Mouse (Mus musculus) neural tube, embryonic 12.5 days (tissue): ENCODE measurements around the gene Lrrc19. TPM values are rescaled to one million over a fixed set of nuclear protein-coding genes. Genes with fewer than 3 reads are reported as not detected.
A peak's percentile ranks its signal among the peaks of the same experiment; 100 is the strongest.

Experiments used
- ATAC-seq: fragments of 200-750 bp; cut with Nextera tagmentation; 2 replicates; pipeline ENCODE4 v1.8.0; 2017; ENCODE audit warnings: low read depth, mild to moderate bottlenecking, moderate TSS enrichment, moderate library complexity; ENCODE audit not compliant: low FRiP score
- H3K27ac ChIP-seq: fragments of 300-500 bp; sonication (generic); 2 replicates; pipeline ENCODE4 v1.5.1; 2016
- H3K27me3 ChIP-seq: fragments of 300-500 bp; sonication (generic); replicated peaks from 2 replicates; pipeline ENCODE4 v1.6.1; 2016; ENCODE audit warnings: mild to moderate bottlenecking
- H3K36me3 ChIP-seq: fragments of 300-500 bp; sonication (generic); 2 replicates; pipeline ENCODE4 v1.6.1; 2016; ENCODE audit warnings: mild to moderate bottlenecking
- H3K4me1 ChIP-seq: fragments of 300-500 bp; sonication (generic); 2 replicates; pipeline ENCODE4 v1.6.1; 2016
- H3K4me2 ChIP-seq: fragments of 300-500 bp; sonication (generic); replicated peaks from 2 replicates; pipeline ENCODE4 v1.6.1; 2016; ENCODE audit warnings: mild to moderate bottlenecking
- H3K4me3 ChIP-seq: fragments of 300-500 bp; sonication (generic); 2 replicates; pipeline ENCODE4 v1.5.1; 2016
- H3K9ac ChIP-seq: fragments of 300-500 bp; sonication (generic); 2 replicates; pipeline ENCODE4 v1.6.1; 2016; ENCODE audit warnings: mild to moderate bottlenecking
- H3K9me3 ChIP-seq: fragments of 300-500 bp; sonication (generic); 2 replicates; pipeline ENCODE4 v1.6.1; 2016; ENCODE audit warnings: mild to moderate bottlenecking
- WGBS: fragments of 180-500 bp; shearing (Covaris S2); methylation state at CpG from one replicate; pipeline ENCODE4 v1.1.7; 2016; 5-methylcytosine and 5-hydroxymethylcytosine counted together
- polyA plus RNA-seq: library from polyadenylated mRNA; unstranded; fragments of >200 nt; fragmentation: Nextera tagmentation; extraction: Ambion mirVana; gene quantifications from 2 replicates; pipeline ENCODE4 v1.2.1, GENCODE M21; 2016

Gene Lrrc19
- polyA plus RNA-seq, 1 experiment from 2014 or later = 0.82 TPM

DNA sequence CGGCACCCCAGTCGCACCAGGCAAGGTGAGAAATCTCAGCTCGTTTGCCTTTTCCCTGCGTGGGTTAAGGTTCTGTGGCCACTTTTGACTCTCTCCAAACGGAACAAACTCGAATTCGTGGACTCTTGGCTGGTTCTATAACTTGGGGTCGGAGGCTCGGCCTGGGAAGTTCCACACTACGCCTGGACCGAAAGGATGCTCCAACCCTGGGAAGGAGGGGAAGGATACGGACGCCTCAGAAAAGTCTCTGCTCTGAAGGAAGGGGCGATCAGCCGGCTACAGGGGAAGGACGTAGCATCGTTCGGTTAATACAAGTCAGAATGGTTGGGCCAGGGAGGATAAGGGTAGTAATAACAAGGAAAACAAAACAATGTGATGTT, 35.3 kb downstream of the Lrrc19 start:
- H3K36me3 ChIP-seq = no peaks in the 10 kb centered on the region
- peak overlapping the region; percentile 61 for H3K4me2 ChIP-seq
- peak overlapping the region; percentile 67 for H3K9ac ChIP-seq
- ATAC-seq = peak; percentile 72
- H3K9me3 ChIP-seq = no peaks in the 10 kb centered on the region
- under 1% methylated on average over 18 of the region's 18 CpGs for WGBS
- no peaks in the 10 kb centered on the region for H3K27me3 ChIP-seq
- peak overlapping the region; percentile 54 for H3K4me3 ChIP-seq
- 0 out of 2 replicates have a peak overlapping the region, but pooled peaks have one; percentile 37 for H3K27ac ChIP-seq
- H3K4me1 ChIP-seq = peaks cover 10% of the 10 kb centered on the region

DNA sequence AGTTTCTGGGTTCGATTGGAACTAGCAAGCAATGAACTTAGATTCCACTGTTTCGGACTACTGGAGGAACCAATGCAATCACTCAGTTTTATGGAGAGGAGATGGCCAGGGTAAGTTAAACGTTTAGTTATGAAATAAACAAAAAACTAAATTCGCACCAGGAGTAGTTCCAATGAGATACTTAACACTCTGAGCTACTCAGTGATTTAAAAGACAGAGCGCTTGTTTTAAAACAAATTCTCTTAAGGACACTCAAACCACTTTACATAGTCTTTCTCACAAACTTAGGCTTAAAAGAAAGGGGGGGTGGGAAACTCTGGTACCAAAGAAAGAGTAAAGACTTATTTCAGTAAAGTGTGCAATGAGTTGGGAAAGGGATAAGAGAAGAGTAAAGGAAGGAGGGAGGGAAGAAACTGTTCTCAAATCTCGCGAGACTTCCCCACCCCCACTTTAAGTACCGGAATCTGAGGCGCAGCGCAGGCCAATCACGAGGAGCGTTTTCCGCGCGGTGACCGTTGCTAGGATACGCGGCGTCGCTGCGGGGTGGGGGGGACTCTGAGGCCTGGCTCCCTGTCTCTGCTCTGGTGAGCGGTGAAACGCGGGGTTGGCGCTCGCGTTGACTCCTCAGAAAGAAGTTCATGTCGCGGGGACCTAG, 35.8 kb downstream of the Lrrc19 start, which contains the start of gene Ift74:
Gene Ift74 (plus strand): TSS at position 520 of the 655 bp plus-strand sequence.
- no peaks in the 10 kb centered on the region for H3K27me3 ChIP-seq
- ATAC-seq = peak; percentile 100
- 3% methylated on average over 29 of the region's 29 CpGs for WGBS
- H3K27ac ChIP-seq = 0 out of 2 replicates have a peak within 1 kb of the TSS, but pooled peaks have one; percentile 37
- no peaks in the 10 kb centered on the region for H3K36me3 ChIP-seq
- peaks cover 10% of the 10 kb centered on the region for H3K4me1 ChIP-seq
- H3K4me2 ChIP-seq = peak within 1 kb of the TSS; percentile 61
- H3K9ac ChIP-seq = peak within 1 kb of the TSS; percentile 67
- H3K9me3 ChIP-seq = no peaks in the 10 kb centered on the region
- peak within 1 kb of the TSS; percentile 54 for H3K4me3 ChIP-seq

DNA sequence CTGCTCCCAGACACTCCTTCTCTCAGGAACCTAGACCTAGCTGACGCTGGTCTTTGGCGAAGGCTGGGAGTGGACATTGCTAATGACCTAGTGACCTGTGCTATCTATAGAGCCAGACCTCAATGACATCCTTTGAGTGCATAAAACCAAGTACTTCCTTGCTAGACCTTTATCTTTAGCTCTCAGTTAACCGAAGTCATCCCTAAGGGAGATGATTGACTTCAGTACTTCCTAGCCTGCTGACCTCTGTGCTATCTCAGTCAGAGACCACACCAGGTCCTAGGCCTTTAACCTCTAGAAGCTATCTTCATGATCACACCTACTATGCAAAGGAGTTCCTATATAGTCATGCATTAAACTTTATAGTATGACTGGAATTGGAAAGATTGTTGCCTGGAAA, 39.6 kb downstream of the Lrrc19 start:
- Histone ChIP-seq H3K36me3 (no peaks in the 10 kb centered on the region), H3K4me2 (no peak overlapping the region), H3K27me3 (no peaks in the 10 kb centered on the region), H3K27ac (no peak overlapping the region), H3K4me1 (peaks cover 4% of the 10 kb centered on the region), H3K9me3 (no peaks in the 10 kb centered on the region), H3K4me3 (no peak overlapping the region), H3K9ac (no peak overlapping the region)
- WGBS = 86% methylated on average over 3 of the region's 3 CpGs
- ATAC-seq = no peak

DNA sequence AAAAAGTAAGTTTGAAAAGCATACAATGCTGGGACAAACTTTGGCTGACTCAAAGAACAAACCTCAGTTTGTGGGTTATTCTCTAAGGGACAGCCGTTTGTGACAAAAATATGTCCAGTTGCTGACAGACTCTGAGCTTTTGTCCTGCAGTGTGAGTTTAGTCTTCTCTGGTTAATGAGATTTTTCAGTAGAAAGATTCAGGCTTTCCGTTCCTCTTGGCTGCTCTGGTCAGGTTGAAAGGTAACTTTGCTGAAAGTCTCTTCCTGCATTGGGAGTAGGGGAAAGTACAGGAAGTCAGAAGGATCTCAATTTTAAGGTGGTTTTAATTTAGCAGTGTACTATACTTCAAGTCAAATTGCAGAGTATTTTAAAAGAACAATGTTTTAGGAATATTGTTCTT, 44.4 kb downstream of the Lrrc19 start:
- H3K4me3 ChIP-seq = no peak overlapping the region
- H3K4me2 ChIP-seq = no peak overlapping the region
- H3K4me1 ChIP-seq = peaks cover 12% of the 10 kb centered on the region
- no peaks in the 10 kb centered on the region for H3K9me3 ChIP-seq
- 94% methylated on average over 2 of the region's 2 CpGs for WGBS
- no peak for ATAC-seq
- H3K27ac ChIP-seq = no peak overlapping the region
- H3K9ac ChIP-seq = no peak overlapping the region
- no peaks in the 10 kb centered on the region for H3K27me3 ChIP-seq
- no peaks in the 10 kb centered on the region for H3K36me3 ChIP-seq

DNA sequence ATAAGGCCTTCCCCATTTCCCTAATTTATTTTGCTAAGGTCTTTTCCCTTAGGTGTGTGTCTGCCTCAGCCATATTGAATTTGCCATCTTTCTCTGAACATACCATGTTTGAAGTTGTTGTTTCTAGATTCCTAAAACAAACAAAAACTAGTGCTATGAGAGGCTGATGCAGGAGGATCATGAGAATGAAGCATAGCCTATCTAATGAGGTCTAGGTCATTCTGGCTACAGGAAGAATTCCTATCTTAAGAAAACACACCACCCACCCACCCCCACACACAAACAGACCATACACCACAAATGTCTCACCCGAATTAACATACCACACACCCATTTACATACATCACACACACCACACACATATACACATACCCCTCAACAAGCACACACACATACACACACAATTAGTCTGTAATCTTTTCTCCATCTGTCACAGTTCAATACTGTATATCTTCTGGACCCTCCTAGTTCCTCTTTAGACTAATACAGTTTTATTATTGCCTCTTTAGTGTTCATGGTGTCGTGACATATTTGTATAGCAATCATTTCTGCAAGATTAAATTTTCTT, 45.4 kb downstream of the Lrrc19 start:
- Histone ChIP-seq H3K4me2 (peak overlapping the region; percentile 73), H3K4me1 (peaks cover 12% of the 10 kb centered on the region), H3K36me3 (no peaks in the 10 kb centered on the region), H3K9ac (no peak overlapping the region), H3K4me3 (no peak overlapping the region), H3K9me3 (no peaks in the 10 kb centered on the region), H3K27me3 (no peaks in the 10 kb centered on the region), H3K27ac (no peak overlapping the region)
- WGBS = 85% methylated on average over 2 of the region's 2 CpGs
- ATAC-seq = no peak

DNA sequence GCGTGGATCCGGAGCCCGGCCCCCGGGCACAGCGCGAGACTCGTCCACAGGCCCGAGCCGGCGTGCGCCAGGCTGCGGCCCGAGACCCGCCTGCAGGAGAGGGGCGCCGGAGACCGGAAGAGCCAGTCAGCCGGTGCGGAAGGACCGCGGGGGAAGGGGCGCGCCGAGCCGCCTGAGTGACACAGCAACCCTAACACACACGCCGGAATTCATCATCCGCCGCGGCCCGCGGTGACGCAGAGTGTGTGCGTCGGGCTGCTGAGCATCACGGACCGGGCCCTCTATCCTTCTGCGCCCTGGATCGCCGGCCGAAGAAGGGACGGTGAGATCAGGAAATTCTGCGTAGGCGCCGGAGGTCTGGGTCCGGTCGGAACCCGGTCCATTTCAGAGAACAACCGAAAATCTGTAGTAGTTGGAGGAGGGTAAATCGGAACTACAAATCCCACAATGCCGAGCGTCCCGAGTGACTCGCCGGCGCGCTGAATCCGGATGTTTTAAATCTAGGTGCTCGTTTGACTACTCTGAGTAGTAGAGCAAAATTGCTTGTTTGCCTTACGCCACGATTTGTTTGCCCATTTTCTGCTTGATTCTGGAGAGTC, 46.8 kb downstream of the Lrrc19 start, which contains the start of gene Plaa:
Gene Plaa (minus strand): TSS at position 214 of the 599 bp plus-strand sequence.
- peaks cover 12% of the 10 kb centered on the region for H3K4me1 ChIP-seq
- no peaks in the 10 kb centered on the region for H3K36me3 ChIP-seq
- H3K4me2 ChIP-seq = peak within 1 kb of the TSS; percentile 73
- H3K9ac ChIP-seq = peak within 1 kb of the TSS; percentile 94
- peak within 1 kb of the TSS; percentile 92 for H3K4me3 ChIP-seq
- under 1% methylated on average over 61 of the region's 61 CpGs for WGBS
- ATAC-seq = peak; percentile 99
- H3K9me3 ChIP-seq = no peaks in the 10 kb centered on the region
- H3K27me3 ChIP-seq = no peaks in the 10 kb centered on the region
- H3K27ac ChIP-seq = peak within 1 kb of the TSS; percentile 90

DNA sequence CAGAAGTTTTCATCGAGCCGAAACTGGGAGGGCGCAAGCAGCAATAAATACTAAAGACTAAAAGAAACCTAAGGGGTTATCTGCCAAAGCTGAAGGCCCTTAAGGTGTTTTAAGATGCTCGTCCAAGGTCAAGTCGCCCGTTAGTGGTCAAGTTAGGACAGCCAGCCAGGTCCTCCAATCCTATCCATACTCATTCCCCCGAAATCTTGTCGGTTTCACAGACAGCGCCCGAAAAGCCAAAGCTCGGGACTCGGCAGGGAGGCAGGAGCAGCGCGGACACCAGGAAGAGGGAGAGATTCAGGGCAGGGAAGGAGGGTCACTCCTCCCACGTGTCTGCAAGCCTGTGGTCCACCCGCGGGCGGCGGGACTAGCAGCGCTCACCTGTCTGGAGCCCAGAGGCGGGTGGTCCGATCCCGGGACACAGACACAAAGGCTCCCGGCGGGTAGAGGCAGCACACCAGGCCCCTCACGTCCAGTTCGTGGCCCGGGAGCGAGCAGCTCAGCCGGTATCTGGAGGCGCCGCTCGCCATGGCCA, 47.4 kb downstream of the Lrrc19 start:
- peak overlapping the region; percentile 94 for H3K9ac ChIP-seq
- H3K27ac ChIP-seq = peak overlapping the region; percentile 90
- WGBS = 0% methylated on average over 33 of the region's 33 CpGs
- peak; percentile 87 for ATAC-seq
- H3K36me3 ChIP-seq = no peaks in the 10 kb centered on the region
- no peaks in the 10 kb centered on the region for H3K9me3 ChIP-seq
- H3K27me3 ChIP-seq = no peaks in the 10 kb centered on the region
- H3K4me1 ChIP-seq = peaks cover 12% of the 10 kb centered on the region
- peak overlapping the region; percentile 73 for H3K4me2 ChIP-seq
- H3K4me3 ChIP-seq = peak overlapping the region; percentile 92

DNA sequence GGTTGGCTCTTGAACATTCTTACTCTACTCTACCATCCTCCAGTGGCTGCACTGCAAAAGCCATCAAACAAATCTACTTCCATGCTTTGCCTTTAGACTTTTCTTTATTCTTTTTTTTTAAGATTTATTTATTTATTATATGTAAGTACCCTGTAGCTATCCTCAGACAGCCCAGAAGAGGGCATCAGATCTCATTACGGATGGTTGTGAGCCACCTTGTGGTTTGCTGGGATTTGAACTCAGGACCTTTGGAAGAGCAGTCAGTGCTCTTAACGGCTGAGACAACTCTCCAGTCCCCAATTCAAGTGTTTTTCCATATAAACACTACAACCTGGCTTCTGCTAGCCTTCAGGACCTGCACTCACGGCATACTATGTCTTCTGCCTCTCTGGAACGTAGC, 48.5 kb downstream of the Lrrc19 start:
- Histone ChIP-seq H3K27me3 (no peaks in the 10 kb centered on the region), H3K4me1 (peaks cover 12% of the 10 kb centered on the region), H3K4me3 (no peak overlapping the region), H3K9me3 (no peaks in the 10 kb centered on the region), H3K36me3 (no peaks in the 10 kb centered on the region), H3K9ac (no peak overlapping the region), H3K4me2 (peak overlapping the region; percentile 73), H3K27ac (no peak overlapping the region)
- WGBS = 94% methylated on average over 4 of the region's 4 CpGs
- ATAC-seq = no peak

DNA sequence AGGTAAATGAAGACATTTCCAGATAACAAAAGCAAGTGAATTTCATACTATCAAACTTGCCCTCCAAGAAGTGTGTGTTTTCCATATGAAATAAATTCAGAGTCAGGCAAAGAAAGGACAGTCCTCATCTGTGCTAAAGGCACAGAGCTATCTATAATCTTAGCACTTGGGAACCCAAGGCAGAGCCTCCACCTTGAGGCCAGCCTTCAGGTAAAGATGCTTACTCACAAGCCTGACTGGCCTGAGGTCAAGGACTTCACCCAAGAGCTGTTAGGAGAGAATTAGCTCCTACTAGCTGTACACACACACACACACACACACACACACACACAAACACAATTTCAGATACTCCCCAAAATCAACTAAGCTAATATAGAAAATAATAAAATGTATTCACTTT, 57.2 kb downstream of the Lrrc19 start:
- H3K27me3 ChIP-seq = no peaks in the 10 kb centered on the region
- H3K9ac ChIP-seq = no peak overlapping the region
- H3K9me3 ChIP-seq = no peaks in the 10 kb centered on the region
- H3K36me3 ChIP-seq = no peaks in the 10 kb centered on the region
- peaks cover 3% of the 10 kb centered on the region; the same call in 1 of the 2 replicates for H3K4me1 ChIP-seq
- H3K27ac ChIP-seq = no peak overlapping the region
- no peak overlapping the region for H3K4me3 ChIP-seq
- H3K4me2 ChIP-seq = no peak overlapping the region
- no peak for ATAC-seq

DNA sequence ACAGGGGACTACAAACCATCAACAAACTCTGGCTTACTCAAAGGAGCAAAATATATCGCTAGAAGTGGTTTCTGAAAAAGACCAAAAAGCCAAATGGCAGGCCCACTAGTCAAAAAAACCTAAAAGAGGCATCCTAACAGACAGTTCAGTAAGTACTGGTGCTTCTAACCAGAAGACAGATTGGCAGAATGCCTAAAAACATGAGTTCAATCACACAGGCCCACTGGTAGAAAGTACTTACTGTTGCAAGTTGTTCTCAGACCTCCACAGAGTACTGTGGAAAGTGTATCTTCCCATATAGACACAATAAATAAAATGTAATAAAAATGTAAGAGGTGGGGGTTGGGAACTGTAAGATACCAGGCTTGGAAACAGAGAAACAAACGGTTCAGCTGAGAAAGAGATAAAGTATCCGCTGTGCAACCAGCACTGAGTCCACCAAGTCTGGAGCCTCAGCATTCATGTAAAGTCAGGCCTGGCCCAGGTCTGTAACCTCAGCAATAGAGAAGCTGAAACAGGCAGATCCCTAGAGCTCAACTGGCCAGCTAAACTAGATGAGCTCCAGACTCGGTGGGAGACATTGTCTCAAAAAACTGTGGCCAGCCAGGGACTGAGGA, 58.1 kb downstream of the Lrrc19 start:
- Histone ChIP-seq H3K27me3 (no peaks in the 10 kb centered on the region), H3K4me3 (no peak overlapping the region), H3K4me1 (peaks cover 3% of the 10 kb centered on the region; the same call in 1 of the 2 replicates), H3K9me3 (no peaks in the 10 kb centered on the region), H3K9ac (no peak overlapping the region), H3K36me3 (no peaks in the 10 kb centered on the region), H3K27ac (no peak overlapping the region), H3K4me2 (no peak overlapping the region)
- WGBS = 90% methylated on average over 4 of the region's 4 CpGs
- ATAC-seq = no peak
